Mouse (Mus musculus) limb, embryonic 14.5 days (tissue): ENCODE data around the gene Gpr137. TPM values are rescaled to one million over a fixed set of nuclear protein-coding genes. Genes with fewer than 3 reads are reported as not detected.

ENCODE experiments used
- ATAC-seq: fragments of 200-750 bp; cut with Nextera tagmentation; 2 replicates; pipeline ENCODE4 v1.8.0; 2017; ENCODE audit warnings: low read depth, moderate number of reproducible peaks, moderate TSS enrichment; ENCODE audit not compliant: low FRiP score
- DNase-seq: peaks from one replicate; pipeline ENCODE4 v3.0.0-alpha.2; 2015; ENCODE audit warnings: low spot score
- H3K27ac ChIP-seq: fragments of 300-500 bp; sonication (generic); replicated peaks from 2 replicates; pipeline ENCODE4 v1.5.1; 2014; ENCODE audit warnings: low read depth, mild to moderate bottlenecking, low read length, moderate library complexity, mixed read lengths
- H3K27me3 ChIP-seq: fragments of 300-500 bp; sonication (generic); 2 replicates; pipeline ENCODE4 v1.6.1; 2014; ENCODE audit warnings: low read length, mixed read lengths; ENCODE audit not compliant: control insufficient read depth, insufficient read depth
- H3K36me3 ChIP-seq: fragments of 300-500 bp; sonication (generic); 2 replicates; pipeline ENCODE4 v1.6.1; 2014; ENCODE audit warnings: mild to moderate bottlenecking, low read length, moderate library complexity, mixed read lengths; ENCODE audit not compliant: control insufficient read depth, insufficient read depth
- H3K4me1 ChIP-seq: fragments of 300-500 bp; sonication (generic); 2 replicates; pipeline ENCODE4 v1.6.1; 2014; ENCODE audit warnings: antibody characterized with exemption, low read length, mixed read lengths; ENCODE audit not compliant: control insufficient read depth, insufficient read depth
- H3K4me2 ChIP-seq: fragments of 300-500 bp; sonication (generic); replicated peaks from 2 replicates; pipeline ENCODE4 v1.6.1; 2014; ENCODE audit warnings: low read depth, mild to moderate bottlenecking, low read length, moderate library complexity; ENCODE audit not compliant: severe bottlenecking
- H3K4me3 ChIP-seq: fragments of 300-500 bp; sonication (generic); replicated peaks from 2 replicates; pipeline ENCODE4 v1.5.1; 2014; ENCODE audit warnings: low read length
- H3K9ac ChIP-seq: fragments of 300-500 bp; sonication (generic); 2 replicates; pipeline ENCODE4 v1.6.1; 2014; ENCODE audit warnings: mild to moderate bottlenecking, low read depth, low read length, moderate library complexity; ENCODE audit not compliant: severe bottlenecking
- H3K9me3 ChIP-seq: fragments of 300-500 bp; sonication (generic); 2 replicates; pipeline ENCODE4 v1.6.1; 2016; ENCODE audit warnings: low read length; ENCODE audit not compliant: control insufficient read depth
- POLR2A ChIP-seq: fragments of 200-500 bp; IDR thresholded peaks from 2 replicates; pipeline ENCODE4 v1.8.0; 2012; ENCODE audit warnings: inconsistent platforms, mild to moderate bottlenecking, moderate library complexity, borderline replicate concordance; ENCODE audit not compliant: insufficient read depth, insufficient read length; ENCODE audit errors: extremely low read depth
- WGBS: fragments of 180-500 bp; shearing (Covaris S2); extraction: QIAGEN DNeasy Blood & Tissue Kit; methylation state at CpG from one replicate; pipeline ENCODE4 v1.1.7; 2014; 5-methylcytosine and 5-hydroxymethylcytosine counted together
- polyA plus RNA-seq, 2 experiments: library from polyadenylated mRNA; depleted of rRNA in 1 of 2; stranded (reverse) in 1 of 2; unstranded in 1 of 2; fragments of >200 nt; fragmentation: Nextera tagmentation in 1 of 2; extraction: Ambion mirVana in 1 of 2; gene quantifications; 2 replicates each; pipeline versions ENCODE4 v1.2.1 to v1.2.3; 2012 to 2014

Gpr137 gene
- polyA plus RNA-seq, 2 experiments: 28.5 to 56.8 TPM

GRCm38 (mm10) chr19:6968491-6969271 is 26.4 kb upstream of the Gpr137 start:
- 12% methylated on average over 15 of the region's 15 CpGs for WGBS
- no peak for TF ChIP-seq POLR2A
- Histone ChIP-seq H3K27me3 (no peaks in the 10 kb centered on the region), H3K27ac (no peak overlapping the region), H3K36me3 (peaks cover 26% of the 10 kb centered on the region), H3K4me3 (peak overlapping the region; percentile 61), H3K9me3 (no peaks in the 10 kb centered on the region), H3K4me1 (peaks cover 21% of the 10 kb centered on the region), H3K4me2 (peak overlapping the region; percentile 61), H3K9ac (peak overlapping the region; percentile 63)
- DNase-seq (no peak), ATAC-seq (no peak)

GRCm38 (mm10) chr19:6956461-6956860 is 14.2 kb upstream of the Gpr137 start:
- WGBS: 74% methylated on average over 10 of the region's 10 CpGs
- peaks cover 69% of the 10 kb centered on the region for H3K36me3 ChIP-seq

GRCm38 (mm10) chr19:6955424-6955823 is 13.1 kb upstream of the Gpr137 start:
- H3K4me1 ChIP-seq: peaks cover 10% of the 10 kb centered on the region
- no peak overlapping the region for H3K9ac ChIP-seq
- H3K27me3 ChIP-seq: no peaks in the 10 kb centered on the region
- 74% methylated on average over 7 of the region's 7 CpGs for WGBS
- TF ChIP-seq POLR2A: no peak
- no peaks in the 10 kb centered on the region for H3K9me3 ChIP-seq
- ATAC-seq: no peak
- DNase-seq: no peak
- no peak overlapping the region for H3K4me2 ChIP-seq
- no peak overlapping the region for H3K4me3 ChIP-seq
- H3K27ac ChIP-seq: no peak overlapping the region
- peaks cover 65% of the 10 kb centered on the region for H3K36me3 ChIP-seq

More at GRCm38 (mm10) chr19:6956461-6956860, 14.2 kb upstream of the Gpr137 start:
- Histone ChIP-seq H3K9me3 (no peaks in the 10 kb centered on the region), H3K27me3 (no peaks in the 10 kb centered on the region), H3K4me2 (no peak overlapping the region), H3K9ac (no peak overlapping the region), H3K27ac (no peak overlapping the region), H3K4me1 (peaks cover 10% of the 10 kb centered on the region), H3K4me3 (no peak overlapping the region)
- no peak for ATAC-seq
- no peak for DNase-seq
- no peak for TF ChIP-seq POLR2A

GRCm38 (mm10) chr19:6954046-6954445 is 11.8 kb upstream of the Gpr137 start:
- ATAC-seq (no peak), DNase-seq (no peak)
- H3K27ac ChIP-seq: no peak overlapping the region
- no peak overlapping the region for H3K4me3 ChIP-seq
- H3K4me2 ChIP-seq: no peak overlapping the region
- WGBS: 48% methylated on average over 9 of the region's 9 CpGs
- H3K9ac ChIP-seq: no peak overlapping the region
- no peaks in the 10 kb centered on the region for H3K27me3 ChIP-seq
- peaks cover 51% of the 10 kb centered on the region for H3K36me3 ChIP-seq
- no peaks in the 10 kb centered on the region for H3K9me3 ChIP-seq
- TF ChIP-seq POLR2A: no peak
- H3K4me1 ChIP-seq: peaks cover 18% of the 10 kb centered on the region

GRCm38 (mm10) chr19:6952712-6953037 is 10.4 kb upstream of the Gpr137 start:
- no peak for TF ChIP-seq POLR2A
- WGBS: 9% methylated on average over 3 of the region's 3 CpGs
- Histone ChIP-seq H3K36me3 (peaks cover 43% of the 10 kb centered on the region), H3K27ac (no peak overlapping the region), H3K4me3 (peak overlapping the region; percentile 62), H3K4me2 (peak overlapping the region; percentile 98), H3K4me1 (peaks cover 18% of the 10 kb centered on the region), H3K9ac (peak overlapping the region; percentile 70), H3K27me3 (no peaks in the 10 kb centered on the region), H3K9me3 (no peaks in the 10 kb centered on the region)
- DNase-seq (no peak), ATAC-seq (no peak)
